Mouse (Mus musculus) liver, adult 2 months (tissue): Measurements from ENCODE around the gene Def6. TPM values are rescaled to one million over a fixed set of nuclear protein-coding genes. Genes with fewer than 3 reads are reported as not detected.

ENCODE experiments used
- DNase-seq: peaks from one replicate; pipeline ENCODE4 v3.0.0-alpha.2; 2011; ENCODE audit warnings: low read depth, low spot score; ENCODE audit errors: extremely low read depth
- H3K27ac ChIP-seq: fragments of 200-500 bp; replicated peaks from 2 replicates; pipeline ENCODE4 v1.5.1; 2012; ENCODE audit warnings: low read depth, mild to moderate bottlenecking, control low read depth, inconsistent platforms, low read length; ENCODE audit not compliant: insufficient read depth
- H3K27me3 ChIP-seq: fragments of 200-500 bp; 2 replicates; pipeline ENCODE4 v1.6.1; 2012; ENCODE audit warnings: mild to moderate bottlenecking, moderate library complexity, low read length, inconsistent platforms; ENCODE audit not compliant: control insufficient read depth, insufficient read depth
- H3K36me3 ChIP-seq: fragments of 200-500 bp; 2 replicates; pipeline ENCODE4 v1.6.1; 2012; ENCODE audit warnings: low read length, inconsistent platforms; ENCODE audit not compliant: control insufficient read depth, insufficient read depth
- H3K4me1 ChIP-seq: fragments of 200-500 bp; 2 replicates; pipeline ENCODE4 v1.6.1; 2011; ENCODE audit warnings: low read length; ENCODE audit not compliant: control insufficient read depth, insufficient read depth
- H3K4me3 ChIP-seq: fragments of 200-500 bp; 2 replicates; pipeline ENCODE4 v1.5.1; 2011; ENCODE audit warnings: low read depth, mild to moderate bottlenecking, control low read depth, low read length, moderate library complexity; ENCODE audit not compliant: insufficient read depth
- H3K79me2 ChIP-seq: fragments of 200-500 bp; 2 replicates; pipeline ENCODE4 v1.6.1; 2012; ENCODE audit warnings: inconsistent platforms, mild to moderate bottlenecking, low read length, moderate library complexity; ENCODE audit not compliant: control insufficient read depth, insufficient read depth
- H3K9ac ChIP-seq: fragments of 200-500 bp; 2 replicates; pipeline ENCODE4 v1.6.1; 2012; ENCODE audit warnings: low read depth, mild to moderate bottlenecking, control low read depth, inconsistent platforms, low read length
- CTCF ChIP-seq: fragments of 200-500 bp; IDR thresholded peaks from 2 replicates; pipeline ENCODE4 v1.5.1; 2011; ENCODE audit warnings: low read depth, low read length, control low read depth
- POLR2A ChIP-seq: fragments of 200-500 bp; IDR thresholded peaks from 2 replicates; pipeline ENCODE4 v1.6.1; 2011; ENCODE audit warnings: low read length, control low read depth; ENCODE audit not compliant: insufficient read depth; ENCODE audit errors: extremely low read depth
- WGBS: fragments of 180-500 bp; shearing (Covaris S2); methylation state at CpG from one replicate; pipeline ENCODE4 v1.1.7; 2018; 5-methylcytosine and 5-hydroxymethylcytosine counted together
- polyA plus RNA-seq: library from polyadenylated mRNA; depleted of rRNA; stranded (reverse); fragments of >200 nt; gene quantifications from 2 replicates; pipeline ENCODE4 v1.2.3, GENCODE M21; 2012
- total RNA-seq: library from RNA; depleted of rRNA; stranded (reverse); fragments of >200 nt; gene quantifications from 2 replicates; pipeline ENCODE4 v1.2.3, GENCODE M21; 2014

The Def6 gene
- total and polyA plus RNA-seq, 2 experiments, result 0.28 to 0.31 TPM

DNA sequence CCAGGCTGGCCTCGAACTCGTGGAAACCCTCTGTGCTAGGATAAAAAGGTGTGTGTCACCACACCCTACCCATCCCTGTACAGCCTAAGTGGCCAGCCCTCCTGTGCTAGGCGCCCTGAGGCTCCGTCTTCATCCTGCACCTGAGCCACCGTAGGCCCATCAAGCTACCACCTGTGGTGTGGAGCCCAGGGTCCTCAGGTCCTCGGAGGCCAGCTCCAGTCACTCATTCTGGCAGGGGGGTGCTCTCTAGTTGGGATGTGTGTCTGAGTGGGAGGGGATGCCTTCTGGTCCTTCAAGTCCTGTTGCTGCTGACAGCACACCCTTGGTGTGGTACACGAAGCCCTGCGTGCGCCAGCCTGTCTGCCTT lies 52.9 kb downstream of the Def6 start:
- Histone ChIP-seq H3K4me1 (0 out of 2 replicates have a peak, but pooled peaks cover 3% of the 10 kb centered on the region), H3K27me3 (no peaks in the 10 kb centered on the region), H3K79me2 (peaks cover 37% of the 10 kb centered on the region), H3K36me3 (no peaks in the 10 kb centered on the region), H3K9ac (no peak overlapping the region), H3K4me3 (no peak overlapping the region), H3K27ac (no peak overlapping the region)
- no peak for DNase-seq
- WGBS, result 95% methylated on average over 9 of the region's 9 CpGs
- TF ChIP-seq CTCF (no peak), POLR2A (no peak)

DNA sequence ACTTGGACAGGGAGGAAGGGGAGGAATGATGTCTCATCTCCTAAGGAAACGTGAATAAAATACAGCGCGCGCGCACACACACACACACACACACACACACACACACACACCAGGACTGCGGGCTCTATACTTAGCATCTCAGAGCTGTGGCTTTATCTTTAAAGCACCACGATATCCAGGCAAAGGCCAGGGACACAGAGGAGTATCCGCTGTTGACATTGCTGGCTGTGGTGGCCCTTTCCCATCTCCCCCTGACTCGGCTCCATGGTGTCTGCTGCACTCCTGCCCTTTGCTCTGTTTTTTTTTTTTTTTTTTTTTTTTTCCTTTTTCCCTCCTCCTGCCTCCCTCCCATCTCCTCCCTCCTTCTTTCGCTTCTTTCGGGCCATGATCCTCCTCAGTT lies 54.2 kb downstream of the Def6 start:
- TF ChIP-seq CTCF (no peak), POLR2A (no peak)
- Histone ChIP-seq H3K27ac (no peak overlapping the region), H3K27me3 (no peaks in the 10 kb centered on the region), H3K36me3 (no peaks in the 10 kb centered on the region), H3K9ac (no peak overlapping the region), H3K4me1 (0 out of 2 replicates have a peak, but pooled peaks cover 3% of the 10 kb centered on the region), H3K79me2 (peaks cover 31% of the 10 kb centered on the region), H3K4me3 (no peak overlapping the region)
- DNase-seq, result no peak
- WGBS, result 57% methylated on average over 11 of the region's 11 CpGs

DNA sequence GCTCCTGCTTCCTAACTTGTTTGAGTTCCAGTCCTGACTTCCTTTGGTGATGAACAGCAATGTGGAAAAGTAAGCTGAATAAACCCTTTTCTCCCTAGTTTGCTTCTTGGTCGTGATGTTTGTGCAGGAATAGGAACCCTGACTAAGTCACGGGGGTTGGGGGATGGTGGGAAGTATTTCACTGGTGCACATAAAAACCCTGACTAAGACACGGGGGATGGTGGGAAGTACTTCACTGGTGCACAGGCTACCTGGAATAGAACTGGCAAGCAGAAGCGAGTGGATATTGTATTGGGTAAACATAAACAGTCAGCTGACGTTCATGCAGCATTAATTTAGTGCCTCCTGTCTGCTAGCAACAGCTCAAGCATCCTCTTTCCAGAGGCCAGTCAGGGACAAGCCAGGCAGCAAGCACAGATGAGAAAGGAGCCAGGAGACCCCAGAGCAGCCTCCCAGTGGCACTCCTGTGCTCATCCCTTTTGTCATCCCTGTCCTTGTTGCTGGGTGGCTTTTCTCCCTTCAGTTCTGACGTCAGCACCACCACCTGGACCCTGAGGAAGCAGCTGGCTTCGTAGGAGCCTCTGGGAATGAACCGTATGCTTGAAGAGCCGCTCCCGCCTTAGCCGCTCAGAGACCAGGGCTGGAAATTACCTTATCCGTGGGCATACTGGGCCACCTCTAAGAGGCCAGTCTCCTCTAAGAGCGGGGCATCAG lies 55.8 kb downstream of the Def6 start:
- Histone ChIP-seq H3K36me3 (no peaks in the 10 kb centered on the region), H3K27me3 (no peaks in the 10 kb centered on the region), H3K9ac (no peak overlapping the region), H3K27ac (no peak overlapping the region), H3K79me2 (peaks cover 31% of the 10 kb centered on the region), H3K4me1 (0 out of 2 replicates have a peak, but pooled peaks cover 3% of the 10 kb centered on the region), H3K4me3 (no peak overlapping the region)
- no peak for DNase-seq
- 78% methylated on average over 13 of the region's 13 CpGs for WGBS
- TF ChIP-seq CTCF (no peak), POLR2A (no peak)

DNA sequence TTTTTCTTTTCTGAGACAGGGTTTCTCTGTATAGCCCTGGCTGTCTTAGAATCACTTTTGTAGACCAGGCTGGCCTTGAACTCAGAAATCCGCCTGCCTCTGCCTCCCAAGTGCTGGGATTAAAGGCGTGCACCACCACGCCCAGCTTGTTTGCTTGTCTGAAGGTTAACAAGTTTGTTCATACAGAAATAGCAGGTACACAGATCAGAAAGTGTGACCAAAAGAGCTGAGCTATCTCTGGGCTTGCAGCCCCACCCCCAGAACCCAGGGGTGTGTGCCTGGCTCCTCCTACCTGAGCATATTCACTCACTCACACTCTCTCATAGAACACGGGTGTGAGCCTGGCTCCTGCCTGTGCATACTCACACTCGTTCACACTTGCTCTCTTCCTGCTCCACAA lies 59.7 kb downstream of the Def6 start:
- TF ChIP-seq POLR2A, result no peak
- no peak for TF ChIP-seq CTCF
- Histone ChIP-seq H3K79me2 (peaks cover 35% of the 10 kb centered on the region), H3K4me1 (no peaks in the 10 kb centered on the region), H3K4me3 (no peak overlapping the region), H3K27me3 (no peaks in the 10 kb centered on the region), H3K27ac (no peak overlapping the region), H3K36me3 (no peaks in the 10 kb centered on the region), H3K9ac (no peak overlapping the region)
- WGBS, result 72% methylated on average over 5 of the region's 5 CpGs
- DNase-seq, result no peak

DNA sequence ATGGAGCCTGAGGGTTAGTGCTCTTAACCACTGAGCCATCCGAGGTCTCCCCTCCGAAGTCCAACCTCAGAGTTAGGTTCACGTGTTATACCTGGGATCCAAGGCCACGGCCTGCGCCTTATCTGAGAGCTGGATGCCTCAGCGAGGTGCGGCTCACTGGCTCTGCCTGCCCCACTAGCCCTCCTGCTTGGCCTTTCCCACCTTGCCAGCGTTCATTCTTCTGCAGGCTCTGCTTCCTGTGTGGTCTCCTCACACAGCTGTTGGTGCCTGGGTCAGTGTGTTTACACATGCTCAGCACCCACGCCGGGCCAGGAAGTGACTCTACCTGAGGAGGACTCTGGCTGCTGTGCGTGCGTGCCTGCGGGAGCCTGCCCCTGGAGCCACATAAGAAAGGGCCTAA lies 62.6 kb downstream of the Def6 start:
- Histone ChIP-seq H3K27ac (no peak overlapping the region), H3K36me3 (no peaks in the 10 kb centered on the region), H3K9ac (no peak overlapping the region), H3K4me3 (no peak overlapping the region), H3K27me3 (no peaks in the 10 kb centered on the region), H3K4me1 (0 out of 2 replicates have a peak, but pooled peaks cover 2% of the 10 kb centered on the region), H3K79me2 (peaks cover 41% of the 10 kb centered on the region)
- TF ChIP-seq POLR2A, result no peak
- no peak for TF ChIP-seq CTCF
- no peak for DNase-seq
- WGBS, result 68% methylated on average over 13 of the region's 13 CpGs

DNA sequence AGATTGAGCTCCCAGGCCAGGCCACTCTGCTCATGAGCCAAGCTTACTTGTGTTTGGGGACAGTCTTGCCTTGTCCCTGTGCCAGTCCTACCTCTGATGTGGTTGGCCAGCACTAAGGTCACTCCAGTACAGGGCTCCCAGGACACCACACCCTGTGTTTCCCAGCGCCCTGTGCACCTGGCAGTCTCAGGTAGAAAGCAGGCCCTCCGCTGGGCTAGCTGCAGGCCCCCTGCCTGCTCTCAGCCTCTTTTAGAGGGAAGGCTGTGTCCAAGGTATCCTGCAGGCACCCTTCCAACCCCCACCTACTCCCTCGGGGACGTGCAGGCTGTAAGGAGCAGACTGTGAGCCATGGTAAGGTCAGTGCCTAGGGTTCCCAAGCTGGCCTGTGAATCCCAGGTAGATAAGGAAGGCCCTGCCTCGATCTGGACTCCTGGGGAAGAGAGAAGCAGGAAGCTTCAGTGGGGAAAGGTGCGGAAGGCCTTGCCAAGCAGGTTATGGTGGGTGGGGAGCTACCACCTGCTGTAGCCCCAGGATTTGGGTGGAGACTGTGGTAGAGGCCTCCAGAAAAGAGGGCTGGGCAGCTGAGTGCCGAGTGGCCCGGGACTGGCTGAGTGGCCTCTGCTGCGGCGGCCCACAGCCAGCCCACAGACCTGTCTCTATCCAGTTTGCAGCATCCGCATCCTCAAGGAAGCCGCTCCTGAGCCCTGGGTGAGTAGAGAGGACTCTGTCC lies 64.1 kb downstream of the Def6 start:
- TF ChIP-seq CTCF (no peak), POLR2A (no peak)
- WGBS, result 67% methylated on average over 12 of the region's 12 CpGs
- Histone ChIP-seq H3K9ac (no peak overlapping the region), H3K79me2 (peaks cover 34% of the 10 kb centered on the region), H3K27ac (no peak overlapping the region), H3K4me1 (0 out of 2 replicates have a peak, but pooled peaks cover 2% of the 10 kb centered on the region), H3K36me3 (no peaks in the 10 kb centered on the region), H3K4me3 (no peak overlapping the region), H3K27me3 (no peaks in the 10 kb centered on the region)
- DNase-seq, result peak; percentile 81
